Mouse (Mus musculus): Measurements from ENCODE around the gene Adam6a. TPM values are rescaled to one million over a fixed set of nuclear protein-coding genes. Genes with fewer than 3 reads are reported as not detected.
"Not testable (repeated sequence)": the region's sequence is repeated elsewhere in the genome, so short reads cannot be mapped to it uniquely, and the experiment has no call there.

Adam6a gene
- polyA plus RNA-seq (2012; ENCODE audit: insufficient read depth, insufficient read length, low replicate concordance, missing spikeins): not detected in 2 replicates

DNA sequence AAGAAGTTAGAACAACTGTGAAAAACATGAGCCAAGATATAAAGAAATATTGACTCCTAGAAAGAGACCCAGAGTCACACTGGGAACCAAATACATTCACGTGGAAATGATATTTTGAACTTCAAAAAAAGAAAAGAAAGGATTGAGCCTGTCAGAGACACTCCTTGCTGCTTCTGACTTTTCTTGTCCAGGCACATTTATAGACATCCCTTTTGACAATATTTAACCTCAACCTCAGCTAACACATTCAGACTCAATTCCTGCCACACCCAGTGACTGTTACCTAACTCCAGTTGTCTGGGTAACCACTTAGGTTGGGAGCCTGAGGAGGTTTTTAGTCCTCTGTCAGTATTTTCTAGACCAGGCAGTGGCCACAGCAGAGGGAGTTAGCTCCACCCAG is at the start of gene Adam6a:
Adam6a (plus strand) TSS at position 301 of the 400 bp plus-strand sequence.
- H3K4me1 ChIP-seq (ENCODE audit: control insufficient read depth, insufficient read depth, low read length); H3K27ac ChIP-seq (ENCODE audit: insufficient read depth, low read depth, low read length); H3K4me3 ChIP-seq (ENCODE audit: insufficient read depth, low read depth, low read length): not testable (repeated sequence)
- 55% methylated on average over 1 of the region's 1 CpGs for WGBS

- Histone ChIP-seq H3K4me3 (ENCODE audit: insufficient read depth, low read depth, low read length) (no peak overlapping the region), H3K4me1 (ENCODE audit: control insufficient read depth, insufficient read depth, low read length) (no peaks in the 10 kb centered on the region), H3K27ac (ENCODE audit: insufficient read depth, low read depth, low read length) (no peak overlapping the region)
- 80% methylated on average over 2 of the region's 2 CpGs for WGBS
- TF ChIP-seq CTCF (IDR thresholded peaks at IDR 0.05; ENCODE audit: insufficient read depth, low read depth, low read length) (no peak), POLR2A (IDR thresholded peaks at IDR 0.05; ENCODE audit: insufficient read depth, low read depth, low read length) (no peak)
Observed at GRCm38 (mm10) chr12:113525901-113526300, 17.8 kb upstream of the Adam6a start.

- Histone ChIP-seq H3K4me3 (ENCODE audit: insufficient read depth, low read depth, low read length) (no peak overlapping the region), H3K27ac (ENCODE audit: insufficient read depth, low read depth, low read length) (no peak overlapping the region), H3K4me1 (ENCODE audit: control insufficient read depth, insufficient read depth, low read length) (no peaks in the 10 kb centered on the region)
- 59% methylated on average over 6 of the region's 6 CpGs for WGBS
- TF ChIP-seq CTCF (IDR thresholded peaks at IDR 0.05; ENCODE audit: insufficient read depth, low read depth, low read length) (no peak), POLR2A (IDR thresholded peaks at IDR 0.05; ENCODE audit: insufficient read depth, low read depth, low read length) (no peak)
Observed at GRCm38 (mm10) chr12:113578241-113578640, 34.5 kb downstream of the Adam6a start.

- no peak overlapping the region for H3K27ac ChIP-seq (ENCODE audit: insufficient read depth, low read depth, low read length)
- 60% methylated on average over 1 of the region's 1 CpGs for WGBS
- no peaks in the 10 kb centered on the region for H3K4me1 ChIP-seq (ENCODE audit: control insufficient read depth, insufficient read depth, low read length)
- no peak for TF ChIP-seq CTCF (IDR thresholded peaks at IDR 0.05; ENCODE audit: insufficient read depth, low read depth, low read length)
- TF ChIP-seq POLR2A (IDR thresholded peaks at IDR 0.05; ENCODE audit: insufficient read depth, low read depth, low read length): no peak
- H3K4me3 ChIP-seq (ENCODE audit: insufficient read depth, low read depth, low read length): no peak overlapping the region
Observed at GRCm38 (mm10) chr12:113588001-113588400, 44.3 kb downstream of the Adam6a start.

Other genes with a start within 250 kb of the Adam6a start
- gene Adam6b, start 54.4 kb upstream of the Adam6a start, polyA plus RNA-seq (2012; ENCODE audit: insufficient read depth, insufficient read length, low replicate concordance, missing spikeins): not detected in 2 replicates